Mouse (Mus musculus) forebrain, embryonic 10.5 days (tissue): Measurements from ENCODE around the gene Gpi1. TPM values are rescaled to one million over a fixed set of nuclear protein-coding genes. Genes with fewer than 3 reads are reported as not detected.

Source experiments
- DNase-seq: peaks from one replicate; pipeline ENCODE4 v3.0.0-alpha.2; 2017; ENCODE audit warnings: low spot score; ENCODE audit errors: extremely low spot score
- H3K27ac ChIP-seq: fragments of 300-500 bp; sonication (generic); 2 replicates; pipeline ENCODE4 v1.5.1; 2016; ENCODE audit warnings: mild to moderate bottlenecking
- H3K27me3 ChIP-seq: fragments of 300-500 bp; sonication (generic); 2 replicates; pipeline ENCODE4 v1.6.1; 2016; ENCODE audit warnings: mild to moderate bottlenecking; ENCODE audit not compliant: poor library complexity, severe bottlenecking
- H3K36me3 ChIP-seq: fragments of 300-500 bp; sonication (generic); replicated peaks from 2 replicates; pipeline ENCODE4 v1.6.1; 2016; ENCODE audit warnings: mild to moderate bottlenecking, moderate library complexity
- H3K4me1 ChIP-seq: fragments of 300-500 bp; sonication (generic); 2 replicates; pipeline ENCODE4 v1.6.1; 2016
- H3K4me3 ChIP-seq: fragments of 300-500 bp; sonication (generic); 2 replicates; pipeline ENCODE4 v1.5.1; 2016; ENCODE audit warnings: mild to moderate bottlenecking, moderate library complexity
- H3K9me3 ChIP-seq: fragments of 300-500 bp; sonication (generic); 2 replicates; pipeline ENCODE4 v1.6.1; 2016; ENCODE audit warnings: mild to moderate bottlenecking, moderate library complexity
- WGBS: fragments of 180-500 bp; shearing (Covaris S2); methylation state at CpG from one replicate; pipeline ENCODE4 v1.1.7; 2016; 5-methylcytosine and 5-hydroxymethylcytosine counted together
- polyA plus RNA-seq: library from polyadenylated mRNA; unstranded; fragments of >200 nt; fragmentation: Nextera tagmentation; extraction: Ambion mirVana; gene quantifications from 2 replicates; pipeline ENCODE4 v1.2.1, GENCODE M21; 2016

Gpi1 gene
- polyA plus RNA-seq, 1 experiment from 2014 or later: 439 TPM

DNA sequence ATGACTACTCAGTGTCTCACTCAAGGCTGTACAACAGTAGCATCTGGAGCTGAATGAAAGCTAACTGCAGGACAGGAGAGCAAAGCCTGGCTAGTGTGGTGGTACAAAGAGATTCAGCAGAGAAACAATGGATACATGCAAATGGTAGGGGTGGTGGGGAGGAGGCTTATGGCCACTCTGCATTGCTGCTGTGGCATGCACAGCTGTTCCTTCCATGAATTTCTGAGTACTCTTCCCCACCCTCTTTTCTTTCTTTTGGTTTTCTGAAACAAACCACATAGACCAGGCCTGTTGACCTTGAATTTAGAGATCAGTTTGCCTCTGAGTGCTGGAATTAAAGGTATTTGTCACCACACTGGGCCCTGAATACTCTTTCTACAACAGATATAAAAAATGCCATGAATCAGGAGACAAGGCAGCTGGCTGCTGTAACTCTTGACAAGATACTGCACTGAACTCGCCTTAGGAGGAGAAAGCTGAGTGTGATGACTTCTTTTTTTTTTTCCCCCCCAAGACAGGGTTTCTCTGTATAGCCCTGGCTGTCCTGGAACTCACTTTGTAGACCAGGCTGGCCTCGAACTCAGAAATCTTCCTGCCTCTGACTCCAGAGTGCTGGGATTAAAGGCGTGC is 16.8 kb upstream of the Gpi1 start:
- Histone ChIP-seq H3K4me3 (no peak overlapping the region), H3K36me3 (peaks cover 70% of the 10 kb centered on the region), H3K4me1 (no peaks in the 10 kb centered on the region), H3K27ac (no peak overlapping the region), H3K27me3 (no peaks in the 10 kb centered on the region), H3K9me3 (no peaks in the 10 kb centered on the region)
- no peak for DNase-seq
- WGBS: 91% methylated on average over 3 of the region's 3 CpGs

DNA sequence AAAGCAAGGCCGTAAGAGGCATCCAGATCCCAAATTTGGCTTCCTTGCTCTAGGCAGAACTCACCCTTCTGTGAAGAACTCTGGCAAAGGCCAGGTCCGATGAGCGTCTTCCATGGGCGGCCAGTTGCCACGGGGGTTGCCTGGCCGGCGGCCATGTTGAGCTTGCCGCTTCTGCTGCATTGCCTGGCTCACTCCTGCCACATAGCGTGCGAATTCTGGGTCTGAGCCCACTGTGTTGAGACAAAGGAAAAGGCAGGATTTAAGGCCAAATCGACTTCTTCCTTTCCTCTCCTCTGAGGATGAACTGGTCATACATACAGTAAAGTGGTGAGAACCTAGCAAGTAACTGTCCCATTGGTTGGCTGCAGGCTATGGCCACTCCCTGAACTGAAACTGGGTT is 12.0 kb upstream of the Gpi1 start:
- no peaks in the 10 kb centered on the region for H3K4me1 ChIP-seq
- WGBS: 91% methylated on average over 11 of the region's 11 CpGs
- peaks cover 80% of the 10 kb centered on the region for H3K36me3 ChIP-seq
- H3K9me3 ChIP-seq: no peaks in the 10 kb centered on the region
- no peaks in the 10 kb centered on the region for H3K27me3 ChIP-seq
- DNase-seq: no peak
- no peak overlapping the region for H3K4me3 ChIP-seq
- no peak overlapping the region for H3K27ac ChIP-seq

DNA sequence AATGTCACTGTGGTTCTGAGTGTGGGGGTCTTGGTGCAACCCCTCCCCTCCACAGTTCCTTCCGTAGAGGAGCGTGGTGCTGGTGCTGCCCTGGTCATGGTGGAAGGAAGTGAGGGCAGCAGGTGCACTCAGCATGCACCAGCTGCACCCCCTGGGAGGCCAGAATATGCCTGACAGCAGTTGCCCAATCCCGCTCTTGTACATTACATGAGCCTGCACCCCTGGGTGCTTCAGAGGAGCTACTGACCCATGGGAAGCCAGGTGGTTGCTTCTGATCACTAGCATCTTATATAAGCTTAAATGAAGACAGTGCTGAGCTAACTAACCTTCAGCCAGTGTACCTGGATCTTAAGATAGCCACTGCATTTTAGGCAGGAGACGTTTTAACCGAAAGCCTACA is 8.0 kb upstream of the Gpi1 start:
- Histone ChIP-seq H3K27ac (no peak overlapping the region), H3K27me3 (no peaks in the 10 kb centered on the region), H3K4me3 (no peak overlapping the region), H3K36me3 (peaks cover 62% of the 10 kb centered on the region), H3K9me3 (no peaks in the 10 kb centered on the region), H3K4me1 (peaks cover 16% of the 10 kb centered on the region)
- WGBS: 89% methylated on average over 5 of the region's 5 CpGs
- no peak for DNase-seq

DNA sequence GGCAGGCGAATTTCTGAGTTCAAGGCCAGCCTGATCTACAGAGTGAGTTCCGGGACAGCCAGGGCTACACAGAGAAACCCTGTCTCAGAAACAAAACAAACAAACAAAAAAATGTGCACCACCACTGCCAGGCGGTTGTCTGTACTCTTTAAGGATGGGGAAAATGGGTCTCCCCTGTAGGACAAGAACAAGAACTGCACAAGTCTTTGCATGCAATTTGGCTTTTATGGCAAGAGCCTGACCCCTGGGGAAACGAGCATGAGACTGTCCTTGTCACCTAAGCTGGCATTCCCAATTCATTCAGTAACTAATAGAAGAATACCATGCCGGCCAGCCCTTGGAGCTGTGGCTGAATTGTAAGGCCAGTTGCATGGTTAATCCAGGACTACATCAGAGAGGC is 5.5 kb upstream of the Gpi1 start:
- H3K27me3 ChIP-seq: no peaks in the 10 kb centered on the region
- H3K4me1 ChIP-seq: peaks cover 24% of the 10 kb centered on the region
- H3K9me3 ChIP-seq: no peaks in the 10 kb centered on the region
- H3K4me3 ChIP-seq: no peak overlapping the region
- no peak overlapping the region for H3K27ac ChIP-seq
- no peak for DNase-seq
- 90% methylated on average over 5 of the region's 5 CpGs for WGBS
- peaks cover 45% of the 10 kb centered on the region for H3K36me3 ChIP-seq

DNA sequence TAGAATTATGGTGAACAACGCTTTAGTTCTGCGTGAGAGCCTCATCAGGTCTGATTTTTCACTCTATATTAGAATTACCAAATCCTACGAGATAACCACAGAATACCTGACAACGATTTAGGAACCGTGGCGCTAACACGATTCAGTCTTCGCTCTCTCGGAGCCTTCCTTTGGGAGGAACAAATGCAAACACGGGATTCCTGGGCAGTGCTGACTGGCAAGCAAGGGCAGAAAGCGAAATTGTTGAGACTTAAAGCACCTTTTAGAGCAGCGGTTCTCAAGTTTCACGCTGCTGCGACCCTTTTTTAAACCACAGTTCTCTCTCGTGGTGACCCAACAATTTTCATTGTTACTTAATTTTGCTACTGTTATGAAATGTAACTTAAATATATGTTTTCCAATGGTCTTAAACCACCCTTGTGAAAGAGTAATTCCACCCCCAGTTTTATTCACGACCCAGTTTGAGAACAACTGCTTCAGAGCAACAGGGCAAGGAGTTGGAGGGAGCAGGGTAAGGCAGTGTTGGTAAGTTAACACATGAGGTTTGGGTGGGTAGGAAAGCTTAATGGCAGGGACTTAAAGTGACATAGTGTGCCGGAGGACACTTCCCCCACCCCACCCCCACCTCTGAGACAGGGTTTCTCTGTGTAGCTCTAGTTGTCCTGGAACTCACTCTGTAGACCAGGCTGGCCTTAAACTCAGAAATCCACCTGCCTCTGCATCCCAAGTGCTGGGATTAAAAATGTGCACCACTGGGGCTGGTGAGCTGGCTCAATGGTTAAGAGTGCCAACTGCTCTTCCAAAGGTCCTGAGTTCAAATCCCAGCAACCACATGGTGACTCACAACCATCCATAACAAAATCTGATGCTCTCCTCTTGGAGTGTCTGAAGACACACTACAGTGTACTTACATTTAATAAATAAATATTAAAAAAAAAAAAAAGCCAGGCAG is 4.8 kb upstream of the Gpi1 start:
- H3K27ac ChIP-seq: peak overlapping the region; percentile 94
- H3K27me3 ChIP-seq: no peaks in the 10 kb centered on the region
- no peak for DNase-seq
- H3K4me3 ChIP-seq: peak overlapping the region; percentile 52
- H3K9me3 ChIP-seq: no peaks in the 10 kb centered on the region
- WGBS: 3% methylated on average over 17 of the region's 17 CpGs
- peaks cover 28% of the 10 kb centered on the region for H3K4me1 ChIP-seq
- H3K36me3 ChIP-seq: peaks cover 39% of the 10 kb centered on the region

DNA sequence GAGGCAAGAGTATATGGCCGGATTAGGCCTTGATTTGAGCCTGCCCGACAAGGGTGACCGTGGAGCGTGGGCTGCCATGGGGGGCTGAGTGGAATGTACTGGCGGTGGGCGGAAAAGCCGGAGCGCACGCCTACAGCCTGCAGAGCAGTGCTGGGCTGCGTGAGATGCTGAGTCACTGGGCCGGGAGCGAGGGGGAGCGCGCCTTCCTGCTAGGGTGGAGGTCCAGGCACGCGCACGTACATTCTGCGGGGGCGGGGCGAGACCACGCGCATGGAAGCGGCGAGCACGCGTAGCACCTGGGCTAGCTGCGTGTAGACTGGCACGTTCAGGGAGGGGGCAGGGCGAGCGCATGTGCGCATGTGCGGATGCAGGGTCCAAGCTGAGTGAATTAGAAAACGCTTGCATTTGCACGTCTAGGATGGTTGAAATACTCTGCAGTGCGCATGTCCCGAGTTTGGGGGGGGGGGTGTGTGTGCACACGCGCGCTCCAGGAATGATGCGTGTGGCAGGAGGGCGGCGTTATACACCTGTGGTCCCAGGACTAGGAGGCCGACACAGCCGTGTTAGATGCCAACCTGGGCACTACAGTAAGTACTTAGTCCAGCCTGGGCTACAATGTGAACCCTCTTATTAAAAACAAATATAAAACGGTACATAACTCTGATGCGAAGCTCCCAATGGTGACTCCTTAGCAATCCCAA is 3.9 kb upstream of the Gpi1 start:
- Histone ChIP-seq H3K27ac (peak overlapping the region; percentile 94), H3K36me3 (peaks cover 31% of the 10 kb centered on the region), H3K4me3 (peak overlapping the region; percentile 52), H3K4me1 (peaks cover 35% of the 10 kb centered on the region), H3K9me3 (no peaks in the 10 kb centered on the region), H3K27me3 (no peaks in the 10 kb centered on the region)
- DNase-seq: peak; percentile 100
- under 1% methylated on average over 46 of the region's 46 CpGs for WGBS

DNA sequence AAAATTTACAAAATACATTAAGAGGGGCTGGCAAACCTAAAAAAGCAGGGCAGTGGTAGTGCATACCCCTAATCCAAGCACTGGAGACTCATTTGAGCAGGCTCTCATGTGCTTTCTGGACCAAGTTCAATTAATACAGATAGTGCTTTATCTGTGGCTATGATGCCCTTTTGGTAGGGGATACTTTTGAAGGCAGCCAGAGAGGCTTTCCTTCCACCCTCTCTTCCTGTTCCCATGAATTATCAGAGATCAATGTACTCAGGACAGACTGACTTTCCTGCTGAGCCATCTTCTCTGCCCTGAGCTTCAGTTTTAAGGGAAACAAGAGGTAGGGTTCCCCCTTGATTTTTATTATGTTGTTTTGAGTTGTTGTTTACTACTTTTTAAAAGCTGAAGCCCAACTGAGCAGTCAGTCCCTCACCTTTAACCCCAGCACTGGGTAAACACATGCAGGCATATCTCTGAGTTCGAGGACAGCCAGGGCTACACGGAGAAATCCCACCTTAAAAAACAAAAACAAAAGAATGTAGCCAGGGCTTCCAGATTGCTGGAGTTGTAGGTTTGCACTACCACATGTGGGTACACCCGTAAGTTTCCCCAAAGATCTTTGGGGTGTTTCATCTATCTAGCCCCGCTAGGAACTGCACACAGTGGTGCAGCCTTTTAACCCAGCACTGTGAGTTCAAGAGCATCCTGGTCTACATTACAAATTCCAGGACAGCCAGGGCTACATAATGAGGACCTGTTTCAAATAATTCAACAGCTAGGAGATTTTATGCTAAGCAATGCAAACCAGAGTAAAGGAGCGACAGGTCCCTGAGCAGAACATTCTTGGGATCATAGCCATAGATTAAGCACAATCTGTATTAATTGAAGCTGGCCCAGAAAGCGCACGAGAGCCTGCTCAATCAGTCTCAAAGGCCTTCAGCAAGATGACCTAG is 2.9 kb upstream of the Gpi1 start:
- WGBS: 46% methylated on average over 7 of the region's 7 CpGs
- peak overlapping the region; percentile 52 for H3K4me3 ChIP-seq

DNA sequence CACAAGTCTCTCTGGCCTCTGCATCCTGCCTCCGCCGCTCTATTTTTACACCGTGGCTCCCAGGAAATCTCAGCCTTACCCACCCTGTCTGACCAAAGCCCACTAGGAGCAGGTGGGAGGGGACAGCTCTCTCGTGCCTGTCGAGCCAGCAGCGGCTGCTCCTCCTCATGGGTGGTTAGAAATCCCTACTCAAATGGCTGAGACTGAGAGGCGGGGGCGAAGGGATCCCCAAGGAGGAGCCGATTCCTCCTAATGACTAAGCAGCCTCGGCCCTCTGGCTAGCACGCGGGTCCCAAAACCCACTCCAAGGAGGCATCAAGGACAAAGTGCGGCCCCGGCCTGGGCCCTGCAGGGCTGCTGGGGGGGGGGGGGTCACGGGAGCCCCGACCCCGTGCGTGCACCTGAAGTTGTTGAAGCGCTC is 435 bp downstream of the Gpi1 start:
- H3K9me3 ChIP-seq: no peaks in the 10 kb centered on the region
- no peak for DNase-seq
- H3K4me1 ChIP-seq: peaks cover 59% of the 10 kb centered on the region
- H3K27me3 ChIP-seq: no peaks in the 10 kb centered on the region
- peaks cover 43% of the 10 kb centered on the region for H3K36me3 ChIP-seq
- under 1% methylated on average over 19 of the region's 19 CpGs for WGBS
- H3K27ac ChIP-seq: peak overlapping the region; percentile 97
- peak overlapping the region; percentile 87 for H3K4me3 ChIP-seq

More for the DNA sequence above, 2.9 kb upstream of the Gpi1 start:
- Histone ChIP-seq H3K36me3 (peaks cover 30% of the 10 kb centered on the region), H3K4me1 (peaks cover 45% of the 10 kb centered on the region), H3K9me3 (no peaks in the 10 kb centered on the region), H3K27ac (peak overlapping the region; percentile 94), H3K27me3 (no peaks in the 10 kb centered on the region)
- no peak for DNase-seq

DNA sequence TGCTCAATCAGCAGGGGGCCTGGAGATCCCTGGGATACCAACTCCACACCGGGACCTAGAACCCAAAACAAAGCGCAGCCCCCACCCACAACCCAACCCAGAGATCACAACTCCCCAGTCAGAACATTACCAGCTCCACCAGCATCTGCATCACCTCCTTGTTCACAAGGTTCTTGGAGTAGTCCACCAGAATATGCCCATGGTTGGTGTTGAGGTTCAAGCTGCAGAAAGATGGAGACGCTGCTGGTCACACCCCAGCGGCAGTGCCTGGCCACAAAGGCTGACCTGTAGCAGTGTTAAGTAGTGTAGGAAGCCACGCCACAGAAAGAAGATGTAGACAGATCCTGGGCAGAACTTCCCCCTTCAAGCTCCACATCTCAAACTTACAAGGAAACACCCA is 983 bp downstream of the Gpi1 start:
- Histone ChIP-seq H3K36me3 (peaks cover 49% of the 10 kb centered on the region), H3K9me3 (no peaks in the 10 kb centered on the region), H3K27ac (peak overlapping the region; percentile 97), H3K4me1 (peaks cover 57% of the 10 kb centered on the region), H3K4me3 (peak overlapping the region; percentile 87), H3K27me3 (no peaks in the 10 kb centered on the region)
- DNase-seq: no peak
- WGBS: 20% methylated on average over 5 of the region's 5 CpGs

DNA sequence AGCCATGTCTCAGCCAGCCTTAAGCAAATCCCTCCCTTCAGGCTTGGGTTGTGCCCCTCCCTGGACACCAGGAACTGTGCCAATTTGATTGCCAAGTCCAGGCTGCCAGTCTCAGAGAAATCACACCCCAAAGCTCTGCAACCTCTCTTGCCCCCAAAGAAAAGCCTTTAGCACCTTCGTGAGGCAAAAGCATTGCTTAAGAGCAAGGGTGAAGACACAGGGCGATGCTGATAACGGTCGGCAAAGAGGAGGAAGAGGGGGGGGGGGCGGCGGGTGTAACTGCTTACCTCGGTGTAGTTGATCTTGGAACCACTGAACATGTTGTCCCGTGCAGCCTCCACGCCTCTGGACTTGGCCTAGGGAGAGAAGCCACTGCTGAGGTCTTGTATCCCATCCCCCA is 1.5 kb downstream of the Gpi1 start:
- Histone ChIP-seq H3K36me3 (peaks cover 54% of the 10 kb centered on the region), H3K27me3 (no peaks in the 10 kb centered on the region), H3K9me3 (no peaks in the 10 kb centered on the region), H3K4me3 (peak overlapping the region; percentile 87), H3K4me1 (peaks cover 53% of the 10 kb centered on the region), H3K27ac (peak overlapping the region; percentile 97)
- 75% methylated on average over 8 of the region's 9 CpGs for WGBS
- no peak for DNase-seq

DNA sequence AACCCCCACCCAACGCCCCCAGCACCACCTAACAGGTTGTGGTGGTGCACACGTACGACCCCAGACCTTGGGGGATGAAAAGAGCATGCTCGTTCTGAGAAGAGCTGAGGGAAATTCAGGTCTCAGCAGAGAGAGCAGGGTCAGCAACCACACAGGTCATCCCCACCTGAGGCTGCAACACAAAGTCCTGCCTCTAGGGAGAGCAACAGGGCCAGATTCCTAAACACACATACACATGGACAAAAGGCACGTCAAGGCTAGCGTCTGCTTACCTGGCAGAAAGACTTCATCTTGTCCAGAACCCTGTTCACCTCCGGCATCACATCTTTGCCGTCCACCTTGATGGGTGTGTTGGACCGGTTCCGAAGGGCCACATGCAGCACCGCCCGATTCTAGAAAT is 3.3 kb downstream of the Gpi1 start:
- Histone ChIP-seq H3K4me3 (no peak overlapping the region), H3K36me3 (peaks cover 72% of the 10 kb centered on the region)

DNA sequence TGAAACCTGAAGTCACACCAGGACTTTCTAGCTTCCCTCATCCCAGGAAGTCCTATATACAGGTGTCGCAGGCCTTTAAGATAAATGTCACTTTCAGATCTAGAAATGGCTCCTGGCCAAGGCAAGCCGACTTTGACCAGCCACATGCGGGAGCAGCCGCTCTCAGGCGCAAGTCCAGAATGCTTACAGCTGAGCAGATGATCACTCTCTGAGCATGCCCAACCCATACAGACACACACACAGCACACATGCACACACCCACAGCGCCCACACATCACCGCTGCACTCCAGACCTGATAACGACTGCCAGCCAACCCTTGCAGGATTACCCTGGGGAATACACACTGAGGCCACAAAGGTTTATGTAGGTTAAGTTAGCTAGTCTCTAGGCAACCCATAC is 4.0 kb downstream of the Gpi1 start:
- H3K4me3 ChIP-seq: 0 out of 2 replicates have a peak overlapping the region, but pooled peaks have one; percentile 2
- no peaks in the 10 kb centered on the region for H3K27me3 ChIP-seq
- DNase-seq: no peak
- peaks cover 79% of the 10 kb centered on the region for H3K36me3 ChIP-seq
- no peaks in the 10 kb centered on the region for H3K9me3 ChIP-seq
- 94% methylated on average over 8 of the region's 8 CpGs for WGBS
- H3K27ac ChIP-seq: no peak overlapping the region
- peaks cover 42% of the 10 kb centered on the region for H3K4me1 ChIP-seq

More for the DNA sequence above, 3.3 kb downstream of the Gpi1 start:
- peaks cover 42% of the 10 kb centered on the region for H3K4me1 ChIP-seq
- WGBS: 94% methylated on average over 12 of the region's 12 CpGs
- no peaks in the 10 kb centered on the region for H3K27me3 ChIP-seq
- no peak overlapping the region for H3K27ac ChIP-seq
- no peaks in the 10 kb centered on the region for H3K9me3 ChIP-seq
- DNase-seq: no peak
